Mouse (Mus musculus) forebrain, embryonic 12.5 days (tissue): ENCODE data around the gene Rgcc. TPM values are rescaled to one million over a fixed set of nuclear protein-coding genes. Genes with fewer than 3 reads are reported as not detected.

Experiments used
- ATAC-seq: fragments of 200-750 bp; cut with Nextera tagmentation; 2 replicates; pipeline ENCODE4 v1.8.0; 2017; ENCODE audit warnings: moderate TSS enrichment; ENCODE audit not compliant: low FRiP score
- H3K27ac ChIP-seq: fragments of 300-500 bp; sonication (generic); 2 replicates; pipeline ENCODE4 v1.5.1; 2016; ENCODE audit warnings: mild to moderate bottlenecking
- H3K27me3 ChIP-seq: fragments of 300-500 bp; sonication (generic); 2 replicates; pipeline ENCODE4 v1.6.1; 2016; ENCODE audit warnings: mild to moderate bottlenecking
- H3K36me3 ChIP-seq: fragments of 300-500 bp; sonication (generic); replicated peaks from 2 replicates; pipeline ENCODE4 v1.6.1; 2016; ENCODE audit warnings: mild to moderate bottlenecking
- H3K4me1 ChIP-seq: fragments of 300-500 bp; sonication (generic); 2 replicates; pipeline ENCODE4 v1.6.1; 2016
- H3K4me2 ChIP-seq: fragments of 300-500 bp; sonication (generic); 2 replicates; pipeline ENCODE4 v1.6.1; 2016; ENCODE audit warnings: mild to moderate bottlenecking, moderate library complexity
- H3K4me3 ChIP-seq: fragments of 300-500 bp; sonication (generic); replicated peaks from 2 replicates; pipeline ENCODE4 v1.5.1; 2016; ENCODE audit warnings: mild to moderate bottlenecking
- H3K9ac ChIP-seq: fragments of 300-500 bp; sonication (generic); 2 replicates; pipeline ENCODE4 v1.6.1; 2016; ENCODE audit warnings: mild to moderate bottlenecking
- H3K9me3 ChIP-seq: fragments of 300-500 bp; sonication (generic); 2 replicates; pipeline ENCODE4 v1.6.1; 2016
- WGBS: fragments of 180-500 bp; shearing (Covaris S2); methylation state at CpG from one replicate; pipeline ENCODE4 v1.1.7; 2016; 5-methylcytosine and 5-hydroxymethylcytosine counted together
- polyA plus RNA-seq: library from polyadenylated mRNA; unstranded; fragments of >200 nt; fragmentation: Nextera tagmentation; extraction: Ambion mirVana; gene quantifications from 2 replicates; pipeline ENCODE4 v1.2.1, GENCODE M21; 2016

Gene Rgcc
- polyA plus RNA-seq, 1 experiment from 2014 or later: 70.2 TPM

DNA sequence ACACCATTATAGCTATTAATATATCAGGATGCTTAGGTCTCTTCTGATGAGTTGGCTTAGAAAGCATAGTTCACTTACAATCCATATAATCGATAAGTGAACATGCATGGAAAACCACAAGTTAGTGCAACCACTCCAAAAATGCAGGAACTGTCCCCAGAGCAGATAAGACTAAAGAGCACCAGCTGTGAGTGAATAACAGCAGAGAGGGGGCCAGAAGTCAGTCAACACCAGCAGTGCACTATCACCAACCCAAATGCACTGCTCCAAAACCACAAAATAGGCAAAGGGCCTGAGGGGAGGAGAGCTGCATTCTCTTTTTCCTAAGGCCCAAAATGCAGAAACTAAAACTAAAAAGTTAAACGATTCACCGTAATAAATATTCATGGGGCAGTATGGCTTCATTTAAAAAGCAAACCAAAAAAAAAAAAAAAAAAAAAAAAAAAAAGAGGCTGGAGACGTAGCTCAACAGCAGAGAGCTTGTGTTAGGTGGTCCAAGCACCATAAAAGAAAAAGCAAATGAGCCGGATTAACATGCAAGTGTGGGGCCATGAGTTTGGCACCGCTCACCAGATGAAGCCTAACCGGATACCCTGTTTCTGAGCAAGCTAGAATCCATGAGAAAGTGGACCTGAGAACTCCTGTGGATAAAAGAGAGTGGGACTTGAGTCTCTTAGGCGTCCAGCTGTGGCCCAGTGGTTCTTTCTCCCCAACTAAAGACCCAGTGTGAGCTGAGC, 12.2 kb upstream of the Rgcc start:
- 57% methylated on average over 8 of the region's 8 CpGs for WGBS
- Histone ChIP-seq H3K4me3 (no peak overlapping the region), H3K9ac (no peak overlapping the region), H3K36me3 (no peaks in the 10 kb centered on the region), H3K27ac (0 out of 2 replicates have a peak overlapping the region, but pooled peaks have one; percentile 32), H3K4me1 (peaks cover 5% of the 10 kb centered on the region), H3K27me3 (no peaks in the 10 kb centered on the region; the same call in 1 of the 2 replicates), H3K9me3 (no peaks in the 10 kb centered on the region), H3K4me2 (no peak overlapping the region)
- no peak for ATAC-seq

DNA sequence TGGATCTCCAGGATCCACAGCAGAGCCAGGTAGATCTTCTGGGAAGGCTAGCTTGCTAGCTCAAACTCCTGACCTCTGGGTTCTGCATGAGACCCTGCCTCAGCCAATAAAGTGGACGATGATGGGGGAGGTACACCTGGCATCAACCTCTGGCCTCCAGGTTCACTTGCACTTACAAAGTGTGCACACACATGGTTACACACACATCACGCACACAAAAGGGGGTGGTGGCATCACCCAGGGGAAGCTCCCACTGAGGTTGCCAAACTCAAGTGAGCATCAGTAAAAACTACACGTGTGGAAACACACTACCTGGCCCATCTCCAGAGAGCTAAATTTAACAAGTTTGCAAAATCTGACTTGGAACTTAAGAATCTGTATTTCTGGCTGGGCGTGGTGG, 11.3 kb upstream of the Rgcc start:
- ATAC-seq: no peak
- Histone ChIP-seq H3K4me2 (no peak overlapping the region), H3K36me3 (no peaks in the 10 kb centered on the region), H3K27me3 (no peaks in the 10 kb centered on the region; the same call in 1 of the 2 replicates), H3K4me1 (peaks cover 12% of the 10 kb centered on the region), H3K9me3 (no peaks in the 10 kb centered on the region), H3K9ac (no peak overlapping the region), H3K4me3 (no peak overlapping the region), H3K27ac (no peak overlapping the region)
- WGBS: 89% methylated on average over 4 of the region's 4 CpGs

DNA sequence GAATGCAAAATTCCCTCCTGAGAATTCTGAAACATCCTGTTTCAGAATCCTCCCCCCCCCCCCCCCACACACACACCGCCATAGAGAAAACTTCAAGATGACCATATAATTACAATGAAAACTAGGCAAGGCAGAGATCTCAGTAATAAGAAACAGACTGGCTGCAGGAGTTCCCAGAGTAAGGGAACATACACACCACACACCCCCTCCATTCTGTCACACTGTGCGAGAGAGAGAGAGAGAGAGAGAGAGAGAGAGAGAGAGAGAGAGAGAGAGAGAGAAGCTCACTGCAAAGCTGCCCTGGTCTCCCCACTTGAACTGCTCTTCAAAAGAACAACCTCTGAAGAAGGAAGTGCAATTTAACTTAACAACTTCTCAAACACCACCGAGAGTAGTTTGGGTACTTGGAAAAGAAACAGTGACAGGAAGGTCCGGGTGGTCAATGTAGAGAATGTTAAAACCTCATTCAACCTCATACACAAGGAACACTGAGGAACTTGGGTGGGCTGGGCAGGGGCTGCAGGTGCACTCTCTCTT, 10.5 kb upstream of the Rgcc start:
- H3K4me3 ChIP-seq: no peak overlapping the region
- no peaks in the 10 kb centered on the region; the same call in 1 of the 2 replicates for H3K27me3 ChIP-seq
- 67% methylated on average over 4 of the region's 4 CpGs for WGBS
- no peak overlapping the region for H3K9ac ChIP-seq
- H3K4me1 ChIP-seq: peaks cover 12% of the 10 kb centered on the region
- no peaks in the 10 kb centered on the region for H3K36me3 ChIP-seq
- H3K27ac ChIP-seq: no peak overlapping the region
- no peaks in the 10 kb centered on the region for H3K9me3 ChIP-seq
- no peak for ATAC-seq
- H3K4me2 ChIP-seq: no peak overlapping the region

DNA sequence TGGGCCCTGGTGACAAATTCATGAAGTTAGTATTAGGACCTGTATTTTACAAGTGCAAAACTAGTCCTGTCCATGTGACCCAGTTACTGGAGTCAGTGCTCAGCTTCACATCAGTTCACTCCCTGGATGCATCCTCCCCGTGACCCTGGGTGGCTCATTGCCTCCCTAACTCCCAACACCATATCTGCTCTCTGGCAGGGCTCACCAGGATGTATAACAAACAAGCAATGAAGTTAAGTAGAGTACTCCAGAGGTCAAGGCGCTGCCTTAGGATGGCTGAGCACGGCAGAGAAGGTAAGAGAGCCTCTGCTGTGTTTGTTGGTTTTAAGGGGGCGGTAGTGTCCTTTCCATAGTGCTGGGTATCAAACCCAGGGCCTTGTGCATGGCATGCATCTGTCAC, 7.7 kb upstream of the Rgcc start:
- WGBS: 74% methylated on average over 4 of the region's 4 CpGs
- H3K27me3 ChIP-seq: no peaks in the 10 kb centered on the region; the same call in none of the 2 replicates
- no peaks in the 10 kb centered on the region for H3K36me3 ChIP-seq
- no peak overlapping the region for H3K27ac ChIP-seq
- no peak overlapping the region for H3K9ac ChIP-seq
- H3K4me3 ChIP-seq: no peak overlapping the region
- peaks cover 12% of the 10 kb centered on the region for H3K4me1 ChIP-seq
- H3K4me2 ChIP-seq: no peak overlapping the region
- H3K9me3 ChIP-seq: no peaks in the 10 kb centered on the region
- ATAC-seq: no peak

DNA sequence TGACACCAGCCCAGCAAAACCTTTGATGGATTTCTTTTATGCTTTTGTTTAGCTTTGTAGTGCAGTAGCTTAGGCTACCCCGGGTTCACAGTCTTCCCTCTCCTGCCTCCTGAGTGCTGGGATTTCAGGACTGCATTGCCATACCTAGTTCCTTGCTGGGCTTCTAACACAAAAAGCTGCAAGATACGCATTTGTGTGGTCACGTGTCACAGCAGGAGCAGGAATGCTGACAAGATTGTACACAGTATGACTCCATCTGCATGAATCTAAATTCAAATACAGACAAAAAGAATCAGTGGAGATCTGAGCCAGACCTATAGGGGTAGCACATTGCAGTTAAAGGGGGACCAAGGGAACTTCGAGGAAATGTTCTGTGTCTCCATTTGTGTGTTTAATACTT, 6.9 kb upstream of the Rgcc start:
- Histone ChIP-seq H3K27ac (no peak overlapping the region), H3K9me3 (no peaks in the 10 kb centered on the region), H3K27me3 (no peaks in the 10 kb centered on the region; the same call in none of the 2 replicates), H3K9ac (no peak overlapping the region), H3K36me3 (no peaks in the 10 kb centered on the region), H3K4me1 (peaks cover 9% of the 10 kb centered on the region), H3K4me3 (no peak overlapping the region), H3K4me2 (no peak overlapping the region)
- ATAC-seq: 0 out of 2 replicates have a peak, but pooled peaks have one; percentile 30
- WGBS: 11% methylated on average over 4 of the region's 4 CpGs

DNA sequence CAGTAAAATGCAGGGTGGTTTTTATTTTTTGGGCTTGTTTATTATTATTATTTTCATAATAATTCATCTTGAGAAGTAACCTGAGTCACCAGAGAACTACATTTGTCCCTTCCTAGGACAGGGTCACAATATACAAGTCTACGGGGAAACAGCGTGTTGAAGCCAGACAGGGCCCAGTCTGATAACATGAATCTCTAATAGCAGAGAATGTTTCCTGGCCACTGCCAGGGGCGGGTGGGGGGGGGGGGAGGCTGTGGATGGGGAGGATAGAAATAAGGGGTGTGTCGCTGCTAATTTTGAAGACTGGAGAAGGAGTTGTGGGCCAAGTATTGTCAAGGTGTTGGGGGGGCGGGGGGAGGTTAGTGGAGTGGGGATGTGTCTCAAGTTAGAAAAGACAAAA, 6.5 kb upstream of the Rgcc start:
- WGBS: 55% methylated on average over 5 of the region's 5 CpGs
- no peak overlapping the region for H3K4me2 ChIP-seq
- no peak overlapping the region for H3K9ac ChIP-seq
- peaks cover 9% of the 10 kb centered on the region for H3K4me1 ChIP-seq
- H3K27me3 ChIP-seq: no peaks in the 10 kb centered on the region; the same call in none of the 2 replicates
- no peak overlapping the region for H3K4me3 ChIP-seq
- no peaks in the 10 kb centered on the region for H3K36me3 ChIP-seq
- H3K9me3 ChIP-seq: no peaks in the 10 kb centered on the region
- no peak for ATAC-seq
- H3K27ac ChIP-seq: no peak overlapping the region

DNA sequence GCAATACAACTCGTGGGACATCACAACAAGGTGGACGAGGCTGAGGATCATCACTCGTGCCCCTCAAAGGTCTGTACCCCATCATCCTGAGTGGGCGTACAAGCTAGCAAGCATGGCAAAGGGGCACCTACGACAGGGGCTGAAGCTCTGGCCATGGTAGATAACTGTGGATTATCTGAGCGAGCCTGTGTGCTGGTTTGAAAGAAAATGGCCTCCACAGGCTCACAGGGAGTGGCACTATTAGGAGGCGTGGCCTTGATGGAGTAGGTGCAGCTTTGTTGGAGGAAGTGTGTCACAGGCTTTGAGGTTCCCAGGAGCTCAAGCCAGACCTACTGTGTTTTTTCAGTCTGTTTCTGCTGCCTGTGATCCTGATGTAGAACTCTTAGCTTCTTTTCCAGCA, 5.7 kb upstream of the Rgcc start:
- Histone ChIP-seq H3K9me3 (no peaks in the 10 kb centered on the region), H3K9ac (no peak overlapping the region), H3K4me1 (peaks cover 9% of the 10 kb centered on the region), H3K4me3 (no peak overlapping the region), H3K27ac (no peak overlapping the region), H3K36me3 (no peaks in the 10 kb centered on the region), H3K27me3 (peaks cover 5% of the 10 kb centered on the region), H3K4me2 (no peak overlapping the region)
- 88% methylated on average over 7 of the region's 7 CpGs for WGBS
- ATAC-seq: no peak

DNA sequence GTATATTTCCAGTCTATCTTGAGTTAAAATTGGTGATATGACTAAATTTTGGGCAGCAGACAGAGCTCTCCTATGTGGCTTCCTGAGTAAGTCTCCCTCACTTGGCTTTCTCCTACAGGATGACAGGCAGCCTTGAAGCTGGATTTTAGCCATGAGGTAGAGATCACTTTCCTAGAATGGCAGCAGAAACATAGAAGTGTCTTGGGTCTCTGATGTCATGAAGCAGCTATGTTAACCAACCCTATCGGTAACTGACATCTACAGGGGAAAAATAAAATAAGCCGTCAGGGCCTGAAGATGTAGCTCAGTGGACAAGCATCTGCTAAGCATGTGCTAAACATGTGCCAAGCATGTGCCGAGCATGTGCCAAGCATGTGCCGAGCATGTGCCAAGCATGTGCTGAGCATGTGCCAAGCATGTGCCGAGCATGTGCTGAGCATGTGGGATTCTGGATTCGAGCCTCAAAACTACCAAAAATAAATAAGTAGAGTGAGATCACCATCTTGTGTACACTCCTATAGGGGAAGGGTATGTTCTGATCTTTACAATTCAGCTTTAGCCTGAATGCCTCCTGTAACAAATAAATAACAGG, 3.5 kb upstream of the Rgcc start:
- H3K27me3 ChIP-seq: peaks cover 8% of the 10 kb centered on the region
- 92% methylated on average over 6 of the region's 6 CpGs for WGBS

DNA sequence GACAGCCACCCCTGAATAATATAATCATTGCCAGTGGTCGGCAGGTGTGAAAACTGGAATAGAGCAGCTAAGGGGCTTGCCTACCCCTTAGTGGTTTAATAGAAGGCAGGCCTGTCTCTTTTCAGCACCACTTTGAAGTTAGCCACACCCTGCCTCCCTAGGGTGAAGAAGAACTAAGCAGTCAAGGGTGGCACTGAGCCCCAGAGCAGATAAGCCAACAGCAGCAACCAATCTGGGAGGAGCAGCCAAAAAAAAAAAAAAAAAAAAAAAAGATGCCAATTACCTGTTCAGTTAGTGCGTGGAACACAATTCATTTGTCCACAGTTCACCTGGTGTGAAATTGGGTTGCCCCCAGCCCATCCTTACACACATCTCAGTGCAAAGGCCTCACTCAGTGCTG, 1.7 kb upstream of the Rgcc start:
- Histone ChIP-seq H3K27ac (no peak overlapping the region), H3K9me3 (no peaks in the 10 kb centered on the region), H3K4me1 (peaks cover 26% of the 10 kb centered on the region), H3K27me3 (peaks cover 8% of the 10 kb centered on the region; the same call in 1 of the 2 replicates), H3K4me2 (no peak overlapping the region), H3K9ac (no peak overlapping the region), H3K36me3 (no peaks in the 10 kb centered on the region), H3K4me3 (no peak overlapping the region)
- 83% methylated on average over 2 of the region's 2 CpGs for WGBS
- no peak for ATAC-seq

More for the DNA sequence above, 3.5 kb upstream of the Rgcc start:
- Histone ChIP-seq H3K9me3 (no peaks in the 10 kb centered on the region), H3K4me2 (no peak overlapping the region), H3K36me3 (no peaks in the 10 kb centered on the region), H3K4me3 (no peak overlapping the region), H3K27ac (no peak overlapping the region), H3K9ac (no peak overlapping the region), H3K4me1 (peaks cover 25% of the 10 kb centered on the region)
- ATAC-seq: no peak

DNA sequence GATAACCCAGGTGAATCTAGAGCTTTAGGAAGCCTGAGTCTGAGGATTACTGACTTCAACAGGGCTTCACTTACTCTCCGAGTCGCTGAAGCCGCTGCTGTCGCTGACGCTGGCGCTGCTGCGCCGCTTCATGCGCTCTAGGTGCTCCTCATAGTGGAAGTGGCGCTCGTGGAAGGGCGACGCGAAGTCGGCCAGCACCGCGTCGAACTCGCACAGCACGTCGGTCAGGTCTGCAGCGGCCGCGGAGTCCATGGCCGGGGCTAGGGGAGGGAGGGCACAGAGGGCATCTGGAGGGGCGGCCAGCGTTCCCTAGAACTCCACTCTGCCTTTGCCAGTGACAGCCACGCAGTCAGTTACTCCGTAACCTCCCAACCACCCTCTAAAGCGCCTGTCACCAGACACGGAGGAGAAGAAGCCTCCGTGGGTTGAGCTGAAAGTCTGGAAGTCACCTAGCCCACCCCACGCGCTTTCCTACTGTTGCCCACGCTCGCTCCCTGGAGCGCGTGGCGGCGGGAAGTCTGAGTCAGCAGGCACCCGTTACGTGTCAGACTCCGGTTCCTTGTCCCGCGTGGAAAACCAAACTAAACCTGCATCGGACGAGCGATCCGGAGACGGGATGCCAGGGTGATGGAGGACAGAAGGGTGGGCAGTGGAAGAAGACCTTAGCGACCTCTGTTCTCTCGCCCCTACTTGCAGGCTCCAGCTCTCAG, 649 bp downstream of the Rgcc start:
- H3K4me2 ChIP-seq: peak overlapping the region; percentile 96
- peak; percentile 28 for ATAC-seq
- WGBS: under 1% methylated on average over 52 of the region's 52 CpGs
- H3K9me3 ChIP-seq: no peaks in the 10 kb centered on the region
- no peaks in the 10 kb centered on the region for H3K36me3 ChIP-seq
- H3K4me1 ChIP-seq: peaks cover 34% of the 10 kb centered on the region
- peak overlapping the region; percentile 36; the same call in 1 of the 2 replicates for H3K27ac ChIP-seq
- peaks cover 8% of the 10 kb centered on the region; the same call in 1 of the 2 replicates for H3K27me3 ChIP-seq
- peak overlapping the region; percentile 78 for H3K9ac ChIP-seq
- H3K4me3 ChIP-seq: peak overlapping the region; percentile 63

DNA sequence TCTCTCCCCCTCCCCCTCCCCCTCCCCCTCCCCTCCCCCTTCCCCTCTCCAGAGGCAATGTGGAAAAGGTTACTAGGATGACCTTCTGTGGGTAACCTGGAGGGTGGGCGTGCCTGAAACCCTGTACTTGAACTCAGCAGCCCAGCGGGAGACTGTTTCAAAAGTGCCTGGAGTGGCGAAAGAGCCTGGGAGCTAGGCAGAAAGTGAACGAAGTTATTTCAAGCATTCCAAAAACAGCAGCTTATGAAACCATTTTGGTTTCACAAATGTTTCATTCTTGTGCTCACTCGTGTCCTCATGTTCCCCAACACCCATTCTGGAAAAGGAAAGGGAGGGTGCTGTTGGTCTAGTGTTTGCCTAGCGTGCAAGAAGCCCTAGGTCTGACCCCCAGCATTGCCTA, 1.6 kb downstream of the Rgcc start:
- 11% methylated on average over 6 of the region's 6 CpGs for WGBS
- Histone ChIP-seq H3K4me1 (peaks cover 41% of the 10 kb centered on the region), H3K9me3 (no peaks in the 10 kb centered on the region), H3K27ac (no peak overlapping the region), H3K27me3 (peaks cover 8% of the 10 kb centered on the region; the same call in 1 of the 2 replicates), H3K9ac (peak overlapping the region; percentile 78), H3K4me3 (peak overlapping the region; percentile 63), H3K36me3 (no peaks in the 10 kb centered on the region), H3K4me2 (peak overlapping the region; percentile 96)
- ATAC-seq: no peak

DNA sequence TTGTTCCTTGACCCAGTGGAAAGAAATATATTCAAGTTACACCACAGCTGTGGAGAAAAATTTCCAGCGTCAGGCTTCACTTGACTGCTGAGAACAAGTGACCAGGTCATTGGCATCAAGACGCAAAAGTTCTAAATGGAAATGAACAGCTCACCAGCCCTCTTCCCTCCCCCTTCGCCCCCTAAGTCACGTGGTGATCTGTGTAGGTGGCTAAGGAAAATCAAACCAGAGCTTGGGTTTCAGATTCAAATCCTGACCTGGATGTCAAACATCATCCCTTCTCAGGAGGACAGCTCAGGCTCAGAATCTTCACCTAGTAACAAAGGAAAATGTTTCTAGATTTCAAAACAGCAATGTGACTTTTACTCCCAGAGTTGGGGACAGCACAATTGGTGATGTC, 2.2 kb downstream of the Rgcc start:
- no peaks in the 10 kb centered on the region for H3K9me3 ChIP-seq
- peak overlapping the region; percentile 63 for H3K4me3 ChIP-seq
- H3K36me3 ChIP-seq: no peaks in the 10 kb centered on the region
- peak overlapping the region; percentile 96 for H3K4me2 ChIP-seq
- 45% methylated on average over 4 of the region's 4 CpGs for WGBS
- H3K4me1 ChIP-seq: peaks cover 41% of the 10 kb centered on the region
- ATAC-seq: no peak
- peaks cover 8% of the 10 kb centered on the region; the same call in 1 of the 2 replicates for H3K27me3 ChIP-seq
- H3K27ac ChIP-seq: peak overlapping the region; percentile 26; the same call in 1 of the 2 replicates
- H3K9ac ChIP-seq: 0 out of 2 replicates have a peak overlapping the region, but pooled peaks have one; percentile 0
